Mouse (Mus musculus): ENCODE results near the gene Mri1.

DNA sequence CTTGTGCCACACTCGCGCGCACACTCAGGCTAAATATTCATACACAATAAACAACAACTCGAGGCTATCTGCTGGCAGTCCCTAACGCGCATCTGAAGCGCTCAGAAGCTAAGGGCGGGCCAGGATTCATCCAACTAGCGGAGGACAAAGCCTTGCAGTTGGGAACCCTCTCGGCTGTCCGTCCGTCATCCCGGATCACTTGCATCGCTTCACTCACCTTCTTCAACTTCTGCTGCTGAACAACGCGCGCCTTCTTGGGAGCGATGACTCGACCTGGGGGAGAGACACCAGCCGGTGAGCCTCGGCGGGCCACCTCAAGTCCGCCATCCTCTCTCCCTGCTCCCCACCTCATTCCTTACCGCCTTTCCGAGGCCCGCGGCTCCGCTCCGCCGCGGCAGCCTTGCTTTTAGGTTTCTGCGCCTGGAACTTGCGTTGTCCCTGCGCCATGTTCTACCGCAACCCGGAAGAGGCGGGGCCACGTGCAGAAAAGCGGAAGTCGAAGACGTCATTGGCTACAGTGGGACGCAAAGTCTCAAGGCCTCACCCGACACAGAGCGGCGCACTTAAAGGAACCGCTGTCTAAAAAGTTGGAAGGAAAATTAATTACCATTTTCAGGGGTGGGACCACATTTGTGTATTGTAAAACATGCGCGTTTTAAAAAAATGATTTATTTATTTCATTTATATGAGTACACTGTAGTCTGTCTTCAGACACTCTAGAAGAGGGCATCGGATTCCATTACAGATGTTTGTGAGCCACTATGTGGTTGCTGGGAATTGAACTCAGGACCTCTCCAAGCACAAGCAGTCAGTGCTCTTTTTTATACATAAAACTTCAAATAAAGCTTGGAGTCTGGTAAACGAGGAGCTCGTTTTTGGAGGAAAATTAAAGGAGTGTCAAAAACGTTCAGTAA is 7.6 kb downstream of the Mri1 start, which contains the start of gene D8Ertd738e:
- no peak for TF ChIP-seq CTCF (IDR thresholded peaks at IDR 0.05; ENCODE audit: low read depth, low read length)
- 0 out of 2 replicates have a peak, but pooled peaks have one; percentile 46 for TF ChIP-seq EP300 (IDR thresholded peaks at IDR 0.05; ENCODE audit: insufficient read depth, low read depth, low read length)
